Mouse (Mus musculus) kidney, postnatal 36 days (tissue): ENCODE measurements around the gene Exosc9.
"Not testable (repeated sequence)": the region's sequence is repeated elsewhere in the genome, so short reads cannot be mapped to it uniquely, and the experiment has no call there.

Experiments
- DNase-seq, 2 experiments: peaks; one replicate each; pipeline ENCODE4 v3.0.0; 2021 to 2022; ENCODE audit warnings: mixed read lengths in 2 of 2

Exosc9 gene

GRCm38 (mm10) chr3:36557601-36558000, 5.2 kb downstream of the Exosc9 start:
- no peak for DNase-seq

DNA sequence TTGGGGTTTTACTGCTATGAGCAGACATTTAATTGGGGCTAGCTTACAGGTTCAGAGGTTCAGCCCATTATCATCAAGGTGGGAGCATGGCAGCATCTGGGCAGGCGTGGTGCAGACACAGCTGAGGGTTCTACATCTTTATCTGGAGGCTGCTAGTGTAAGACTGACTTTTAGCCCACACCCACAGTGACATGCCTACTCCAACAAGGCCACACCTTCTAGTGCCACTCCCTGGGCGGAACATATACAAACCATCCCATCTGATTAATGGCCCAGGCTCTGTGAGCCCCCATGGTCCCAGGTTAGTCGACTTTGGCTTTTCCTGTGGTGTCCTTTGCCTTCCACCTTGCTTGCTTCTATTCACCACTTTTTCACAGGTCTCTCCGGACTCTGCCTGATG, 7.2 kb downstream of the Exosc9 start:
- no peak for DNase-seq

DNA sequence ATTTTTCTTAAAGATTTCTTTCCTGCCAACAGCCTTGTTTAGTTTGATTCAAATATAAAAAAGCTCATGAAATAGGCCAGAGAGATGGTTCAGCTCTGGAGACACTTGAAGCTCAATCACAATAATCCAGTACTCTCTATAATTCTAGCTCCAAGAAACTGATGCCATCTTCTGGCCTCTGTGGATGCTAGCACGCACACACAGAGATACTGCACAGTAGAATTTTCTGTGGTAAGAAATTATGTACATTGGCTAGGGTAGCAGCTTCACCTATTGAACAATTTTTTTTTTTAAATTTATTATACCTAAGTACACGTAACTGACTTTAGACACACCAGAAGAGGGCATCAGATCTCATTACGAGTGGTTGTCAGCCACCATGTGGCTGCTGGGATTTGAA, 11.3 kb downstream of the Exosc9 start:
- DNase-seq: no peak

DNA sequence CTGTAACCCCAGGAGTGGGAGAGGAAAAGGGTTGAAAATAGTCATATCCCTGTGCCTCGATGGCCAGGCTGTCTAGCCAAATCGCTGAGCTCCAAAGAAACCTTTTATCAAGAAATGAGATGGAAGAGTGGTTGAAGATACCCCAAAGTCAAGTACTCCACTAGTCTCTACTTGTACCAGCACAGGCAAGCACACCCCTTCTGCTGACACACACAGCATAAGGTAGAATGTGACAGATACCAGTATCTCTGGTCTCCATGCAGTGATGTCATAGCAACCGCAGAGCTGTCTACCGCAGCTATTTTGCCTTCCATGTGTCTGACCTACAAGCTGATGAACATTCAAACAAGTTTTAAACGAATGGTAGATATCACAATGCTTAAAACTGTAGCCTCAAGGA, 17.4 kb downstream of the Exosc9 start:
- DNase-seq: no peak

- peak in 1 of 2 experiments; percentile 8 for DNase-seq
These were observed 19.0 kb downstream of the Exosc9 start for GRCm38 (mm10) chr3:36571361-36571826.

GRCm38 (mm10) chr3:36571827-36572378, 19.5 kb downstream of the Exosc9 start, which contains the start of gene Ccna2:
Gene Ccna2 (minus strand): TSS chr3:36572150.
- peak; percentile 98 for DNase-seq

- no peak for DNase-seq
These were observed 46.4 kb downstream of the Exosc9 start for GRCm38 (mm10) chr3:36598811-36599210.

- not testable (repeated sequence) for DNase-seq
These were observed 47.4 kb downstream of the Exosc9 start for GRCm38 (mm10) chr3:36599773-36600172.

DNA sequence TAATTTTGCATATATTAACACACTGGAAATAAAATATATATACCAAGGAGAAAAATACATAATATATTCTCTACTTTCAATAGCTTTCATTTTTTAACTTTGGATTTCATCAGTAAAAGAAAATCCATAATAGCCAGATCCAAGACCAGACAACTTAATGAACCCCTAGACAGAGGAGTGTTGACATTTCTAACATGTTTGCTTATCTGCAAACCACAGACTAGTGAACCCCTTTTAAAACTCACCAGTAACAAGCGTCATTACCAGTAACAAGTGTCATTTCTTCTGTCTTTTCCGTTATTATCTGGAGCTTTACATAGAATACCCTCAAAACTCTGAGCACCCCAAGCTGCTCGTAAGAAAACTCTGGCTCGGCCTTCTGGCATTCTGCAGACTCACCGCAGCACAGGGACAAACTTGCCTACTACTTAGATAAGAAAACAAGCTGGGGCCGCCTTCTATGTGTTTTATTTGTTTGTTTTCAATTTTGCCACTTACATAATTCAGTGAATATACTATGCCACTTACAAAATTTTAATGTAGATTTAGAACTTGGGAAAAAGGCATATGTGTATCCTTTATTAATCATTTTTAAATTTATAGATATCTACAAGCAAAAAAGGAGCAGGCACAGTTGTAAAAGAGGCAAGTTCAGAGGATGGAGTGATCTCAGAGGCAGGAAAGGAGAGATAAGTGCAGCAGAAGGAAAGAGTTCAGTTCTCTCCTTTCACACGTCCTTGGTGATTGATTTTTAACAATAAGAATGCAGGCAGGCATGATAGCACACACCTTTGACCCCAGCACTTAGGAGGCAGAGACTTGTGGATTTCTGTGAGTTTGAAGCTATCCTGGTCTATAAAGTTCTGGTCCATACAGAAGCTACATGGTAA, 53.7 kb downstream of the Exosc9 start:
- no peak for DNase-seq

GRCm38 (mm10) chr3:36612687-36613086, 60.3 kb downstream of the Exosc9 start:
- peak in 1 of 2 experiments; percentile 8 for DNase-seq

DNA sequence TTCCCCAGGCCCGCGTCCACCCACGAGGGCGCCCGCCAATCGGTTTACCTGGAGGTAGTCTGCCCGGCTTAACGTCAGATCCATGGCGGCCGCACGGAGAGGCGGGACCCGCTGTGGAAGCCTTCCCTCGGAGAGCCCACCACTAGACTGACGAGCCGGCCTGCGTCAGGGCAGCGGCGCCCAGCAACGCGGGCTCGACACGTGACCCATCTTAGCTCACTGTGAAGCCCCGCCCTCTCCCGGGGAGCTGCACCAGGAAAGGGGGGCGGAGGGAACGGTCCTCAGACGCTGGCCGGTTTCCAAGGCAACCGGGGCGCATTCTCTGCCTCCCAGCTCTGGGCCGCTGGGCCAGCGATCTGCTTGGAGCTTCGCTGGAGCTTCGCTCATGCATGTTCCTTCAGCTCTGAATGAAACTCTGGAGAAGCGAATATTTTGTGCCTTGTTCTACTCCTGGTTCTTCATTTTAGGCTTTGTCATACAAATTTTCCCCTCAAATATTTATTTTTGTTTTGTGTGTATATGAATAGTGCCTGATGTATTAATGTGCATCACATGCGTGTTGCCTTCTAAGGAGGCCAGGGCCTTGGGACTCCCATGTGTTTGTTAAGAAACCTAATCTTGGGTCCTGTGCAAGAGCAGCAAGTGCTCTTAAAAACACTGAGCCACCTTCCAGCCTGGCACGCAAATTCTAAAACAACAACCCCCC, 60.9 kb downstream of the Exosc9 start, which contains the start of gene Bbs7:
Gene Bbs7 (minus strand): TSS at position 276 of the 706 bp plus-strand sequence.
- DNase-seq: peak; percentile 97 to 98

DNA sequence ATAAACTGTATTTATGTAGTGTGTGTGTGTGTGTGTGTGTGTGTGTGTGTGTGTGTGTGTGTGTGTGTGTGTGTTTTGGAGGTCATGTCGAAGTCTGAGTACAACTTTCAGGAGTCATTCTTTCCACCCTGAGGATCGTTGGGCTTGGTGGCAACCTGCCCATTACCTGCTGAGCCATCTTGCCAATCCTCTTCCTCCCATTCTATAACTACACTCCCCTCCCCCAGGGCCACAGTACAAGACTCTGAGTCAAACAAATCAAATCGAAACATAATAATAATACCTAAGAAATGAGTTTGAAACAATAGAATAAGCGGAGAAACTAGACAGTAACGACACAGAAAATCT, 61.5 kb downstream of the Exosc9 start:
- peak in 1 of 2 experiments; percentile 12 for DNase-seq
